ENCODE assay signal across 24 mouse cellular contexts in genomic region chr14:54730305-54730704, GRCm38 (mm10). TPM values are rescaled to one million over a fixed set of nuclear protein-coding genes. Genes with fewer than 3 reads are reported as not detected.
DNase-seq lines count a peak whose midpoint lies in the region; ATAC-seq lines count a peak whose summit lies in the region.
"Had no signal": no experiment of that assay in that cellular context is flagged by ENCODE, and none has a peak within 500 bp of the region (broad histone marks: within the 10 kb centered on the region; RNA-seq: fewer than 3 reads in every experiment).

No protein-coding gene starts in this region.

- DNase-seq in forebrain, embryonic 11.5 days (ENCODE audit: low spot score), result no peak
- DNase-seq in right cerebral cortex, adult 18-20 months, result peak; percentile 61
- no peak for DNase-seq in right cerebral cortex, postnatal 25 days
- peak; percentile 73 for DNase-seq in cerebellum, adult 9-11 months
- DNase-seq in left cerebral cortex, postnatal 25 days (ENCODE audit: low spot score in 2 of 2), result peak; percentile 50 to 78
- DNase-seq in adrenal gland, postnatal 10 days, result no peak
- DNase-seq: heart, postnatal 10 days; kidney, adult 2 months; kidney, postnatal 10 days; lung, adult 2 months; midbrain, embryonic 14.5 days had no signal

- H3K36me3 ChIP-seq in forebrain, embryonic 16.5 days (ENCODE audit: control insufficient read depth, insufficient read depth), result no peaks in the 10 kb centered on the region
- no peaks in the 10 kb centered on the region for H3K36me3 ChIP-seq in forebrain, embryonic 11.5 days (ENCODE audit: control insufficient read depth, insufficient read depth, low read length)
- H3K36me3 ChIP-seq: hindbrain, embryonic 13.5 days; limb, embryonic 12.5 days; liver, embryonic 12.5 days; neural tube, embryonic 13.5 days had no signal

- peaks cover 9% of the 10 kb centered on the region for H3K4me1 ChIP-seq in forebrain, embryonic 16.5 days (replicated peaks; ENCODE audit: control insufficient read depth, insufficient read depth, low read length)
- no peaks in the 10 kb centered on the region for H3K4me1 ChIP-seq in forebrain, embryonic 11.5 days (replicated peaks; ENCODE audit: control insufficient read depth, insufficient read depth, low read length)
- H3K4me1 ChIP-seq: hindbrain, embryonic 13.5 days; limb, embryonic 12.5 days; liver, embryonic 12.5 days; megakaryocyte, embryonic 14.5 days; neural tube, embryonic 13.5 days had no signal

- peak; percentile 55; the same call in 1 of the 2 replicates for ATAC-seq in forebrain, embryonic 16.5 days
- ATAC-seq in forebrain, embryonic 11.5 days (replicated peaks; ENCODE audit: low FRiP score), result no peak
- ATAC-seq: inflammation-experienced regulatory T-cells, adult 6 months; liver, embryonic 12.5 days had no signal

- H3K9me3 ChIP-seq in forebrain, embryonic 16.5 days (ENCODE audit: control insufficient read depth, low read length), result no peaks in the 10 kb centered on the region
- H3K9me3 ChIP-seq in forebrain, embryonic 11.5 days (ENCODE audit: control insufficient read depth, low read length), result no peaks in the 10 kb centered on the region
- H3K9me3 ChIP-seq: hindbrain, embryonic 13.5 days; limb, embryonic 12.5 days; liver, embryonic 12.5 days; neural tube, embryonic 13.5 days had no signal

- H3K4me2 ChIP-seq in forebrain, embryonic 16.5 days (ENCODE audit: low read length), result no peak overlapping the region
- H3K4me2 ChIP-seq in forebrain, embryonic 11.5 days (ENCODE audit: low read depth, low read length, severe bottlenecking), result no peak overlapping the region
- H3K4me2 ChIP-seq: heart, embryonic 11.5 days; hindbrain, embryonic 13.5 days; limb, embryonic 12.5 days; liver, embryonic 12.5 days; neural tube, embryonic 13.5 days had no signal

- H3K9ac ChIP-seq in forebrain, embryonic 16.5 days (replicated peaks; ENCODE audit: low read depth, low read length), result no peak overlapping the region
- H3K9ac ChIP-seq in forebrain, embryonic 11.5 days (ENCODE audit: low read length), result no peak overlapping the region
- H3K9ac ChIP-seq: hindbrain, embryonic 13.5 days; limb, embryonic 12.5 days; liver, embryonic 12.5 days; neural tube, embryonic 13.5 days had no signal

- H3K27ac ChIP-seq in forebrain, embryonic 16.5 days (ENCODE audit: low read length), result peak overlapping the region; percentile 53; the same call in 1 of the 2 replicates
- no peak overlapping the region for H3K27ac ChIP-seq in forebrain, embryonic 11.5 days (ENCODE audit: low read depth, low read length)
- H3K27ac ChIP-seq: hindbrain, embryonic 13.5 days; limb, embryonic 12.5 days; liver, embryonic 12.5 days; neural tube, embryonic 13.5 days had no signal

- WGBS in forebrain, embryonic 16.5 days, result 53% methylated on average over 6 of the region's 6 CpGs
- 96% methylated on average over 6 of the region's 6 CpGs for WGBS in forebrain, embryonic 11.5 days

- H3K4me3 ChIP-seq in forebrain, embryonic 16.5 days (replicated peaks; ENCODE audit: low read length), result no peak overlapping the region
- no peak overlapping the region for H3K4me3 ChIP-seq in forebrain, embryonic 11.5 days (ENCODE audit: low read depth, low read length)
- H3K4me3 ChIP-seq: hindbrain, embryonic 13.5 days; limb, embryonic 12.5 days; liver, embryonic 12.5 days; megakaryocyte, embryonic 14.5 days; neural tube, embryonic 13.5 days had no signal

- intact Hi-C loops in left cerebral cortex, postnatal 25 days (cut with DNase I), result no loop called here

- no peaks in the 10 kb centered on the region for H3K27me3 ChIP-seq in forebrain, embryonic 16.5 days (replicated peaks; ENCODE audit: control insufficient read depth, insufficient read depth, low read length)
- no peaks in the 10 kb centered on the region for H3K27me3 ChIP-seq in forebrain, embryonic 11.5 days (ENCODE audit: control insufficient read depth, insufficient read depth, low read length)
- H3K27me3 ChIP-seq: hindbrain, embryonic 13.5 days; limb, embryonic 12.5 days; neural tube, embryonic 13.5 days had no signal

RNA-seq across cellular contexts. Expression of gene Cebpe, which starts 18.3 kb away (rescaled TPM):
- polyA plus RNA-seq in forebrain, embryonic 16.5 days (2015; fragmentation: Nextera tagmentation; extraction: Ambion mirVana), result not detected in 2 replicates
- not detected in 2 replicates for polyA plus RNA-seq in forebrain, embryonic 11.5 days (2014; fragmentation: Nextera tagmentation; extraction: Ambion mirVana)
- total RNA-seq in left cerebral cortex, postnatal 25 days (2021), result not detected
- total RNA-seq in adrenal gland, postnatal 10 days (2021), result under 1 TPM; 0.57 to 0.70 TPM
- total RNA-seq: gastrocnemius, adult 8-10 months; heart, postnatal 10 days; layer of hippocampus, postnatal 14 days had no signal
- polyA plus RNA-seq: C2C12; frontal cortex, adult 2 months; heart, embryonic 11.5 days; hindbrain, embryonic 13.5 days; inflammation-experienced regulatory T-cells, adult 6 months; limb, embryonic 12.5 days; midbrain, embryonic 14.5 days; neural tube, embryonic 13.5 days had no signal

RNA-seq across cellular contexts. Expression of gene Gm29776, which starts 31.7 kb away (rescaled TPM):
- 0.14 and 0.16 TPM in 2 replicates for polyA plus RNA-seq in forebrain, embryonic 16.5 days (2015; fragmentation: Nextera tagmentation; extraction: Ambion mirVana)
- polyA plus RNA-seq in forebrain, embryonic 11.5 days (2014; fragmentation: Nextera tagmentation; extraction: Ambion mirVana), result 0.17 and 0.23 TPM in 2 replicates
- under 1 TPM in 1 of 2 experiments, not detected in 1; 0.14 TPM for total RNA-seq in left cerebral cortex, postnatal 25 days (2021)
- not detected for total RNA-seq in adrenal gland, postnatal 10 days (2021)
- total RNA-seq: gastrocnemius, adult 8-10 months; granulocyte monocyte progenitor cell, adult 5-6 weeks had no signal
- polyA plus RNA-seq: C2C12 had no signal

RNA-seq across cellular contexts. Expression of gene Acin1, which starts 43.6 kb away (rescaled TPM):
- 141 and 150 TPM in 2 replicates for polyA plus RNA-seq in forebrain, embryonic 16.5 days (2015; fragmentation: Nextera tagmentation; extraction: Ambion mirVana)
- polyA plus RNA-seq in forebrain, embryonic 11.5 days (2014; fragmentation: Nextera tagmentation; extraction: Ambion mirVana), result 150 and 160 TPM in 2 replicates
- total RNA-seq in left cerebral cortex, postnatal 25 days (2021), result 100 to 1,000 TPM; 180 to 192 TPM
- 100 to 1,000 TPM; 132 to 167 TPM for total RNA-seq in adrenal gland, postnatal 10 days (2021)

RNA-seq across cellular contexts. Expression of gene 1700123O20Rik, which starts 44.3 kb away (rescaled TPM):
- 72.8 and 76.3 TPM in 2 replicates for polyA plus RNA-seq in forebrain, embryonic 16.5 days (2015; fragmentation: Nextera tagmentation; extraction: Ambion mirVana)
- 89.9 and 94.4 TPM in 2 replicates for polyA plus RNA-seq in forebrain, embryonic 11.5 days (2014; fragmentation: Nextera tagmentation; extraction: Ambion mirVana)
- 10 to 100 TPM; 22.8 to 24.2 TPM for total RNA-seq in left cerebral cortex, postnatal 25 days (2021)
- 10 to 100 TPM; 35.5 to 36.6 TPM for total RNA-seq in adrenal gland, postnatal 10 days (2021)

RNA-seq across cellular contexts. Expression of gene Slc7a8, which starts 51.4 kb away (rescaled TPM):
- polyA plus RNA-seq in forebrain, embryonic 16.5 days (2015; fragmentation: Nextera tagmentation; extraction: Ambion mirVana), result 8.7 and 8.9 TPM in 2 replicates
- polyA plus RNA-seq in forebrain, embryonic 11.5 days (2014; fragmentation: Nextera tagmentation; extraction: Ambion mirVana), result 1.5 and 2.1 TPM in 2 replicates
- 10 to 100 TPM; 53.9 to 60.2 TPM for total RNA-seq in left cerebral cortex, postnatal 25 days (2021)
- total RNA-seq in adrenal gland, postnatal 10 days (2021), result 10 to 100 TPM; 29.4 to 30.6 TPM
- polyA plus RNA-seq: C2C12 had no signal

Comparison
In these comparisons a context has a peak if more than half of its experiments do, and no peak if none do; other contexts are left out.
1. DNase-seq: peak in right cerebral cortex, adult 18-20 months (single experiment), cerebellum, adult 9-11 months (single experiment) and left cerebral cortex, postnatal 25 days (2 of 2); none in forebrain, embryonic 11.5 days (single experiment), right cerebral cortex, postnatal 25 days (single experiment) and adrenal gland, postnatal 10 days (single experiment).